Mouse (Mus musculus) megakaryocyte, embryonic 14.5 days (primary cell): ENCODE measurements at regions not wholly inside any gene's neighbourhood (a gene's known extent, or its start where the extent isn't known, plus 50 kb on each side); places are given as distances from the start of the nearest gene placed in this dataset.

Experiments
- H3K27me3 ChIP-seq: replicated peaks from 2 replicates; pipeline ENCODE3; 2012; ENCODE audit warnings: inconsistent platforms
- H3K36me3 ChIP-seq: replicated peaks from 2 replicates; pipeline ENCODE3; 2012; ENCODE audit warnings: low read length, inconsistent platforms, mixed read lengths
- H3K4me1 ChIP-seq: 2 replicates; pipeline ENCODE4 v1.6.1; 2012; ENCODE audit warnings: inconsistent platforms
- H3K4me3 ChIP-seq: replicated peaks from 2 replicates; pipeline ENCODE3; 2012; ENCODE audit warnings: moderate library complexity, mild to moderate bottlenecking, inconsistent platforms
- H3K9me3 ChIP-seq: 2 replicates; pipeline ENCODE4 v1.6.1; 2012; ENCODE audit warnings: inconsistent platforms
- FLI1 ChIP-seq: IDR thresholded peaks from 2 replicates; pipeline ENCODE4 v1.6.1; 2012; ENCODE audit warnings: low read length, inconsistent platforms, mixed read lengths
- GATA1 ChIP-seq: IDR thresholded peaks from 3 replicates; pipeline ENCODE4 v1.6.1; 2012; ENCODE audit warnings: mixed read lengths, low read length, inconsistent platforms, borderline replicate concordance

GRCm38 (mm10) chr6:107004406-107005120 is 204.7 kb upstream of the Crbn start:
- Histone ChIP-seq H3K27me3 (no peaks in the 10 kb centered on the region), H3K4me1 (peaks cover 4% of the 10 kb centered on the region; the same call in 1 of the 2 replicates), H3K36me3 (no peaks in the 10 kb centered on the region), H3K9me3 (no peaks in the 10 kb centered on the region), H3K4me3 (no peak overlapping the region)
- TF ChIP-seq FLI1, result no peak
- TF ChIP-seq GATA1, result no peak

GRCm38 (mm10) chr6:107010785-107011184 is 210.9 kb upstream of the Crbn start:
- Histone ChIP-seq H3K27me3 (no peaks in the 10 kb centered on the region), H3K9me3 (no peaks in the 10 kb centered on the region; the same call in 1 of the 2 replicates), H3K4me3 (no peak overlapping the region), H3K4me1 (no peaks in the 10 kb centered on the region; the same call in 1 of the 2 replicates), H3K36me3 (no peaks in the 10 kb centered on the region)
- no peak for TF ChIP-seq GATA1
- TF ChIP-seq FLI1, result no peak

GRCm38 (mm10) chr6:107012938-107013511 is 213.1 kb upstream of the Crbn start:
- no peaks in the 10 kb centered on the region; the same call in 1 of the 2 replicates for H3K9me3 ChIP-seq
- no peaks in the 10 kb centered on the region for H3K27me3 ChIP-seq
- H3K36me3 ChIP-seq, result no peaks in the 10 kb centered on the region
- no peak for TF ChIP-seq GATA1
- no peak for TF ChIP-seq FLI1
- no peaks in the 10 kb centered on the region for H3K4me1 ChIP-seq
- no peak overlapping the region for H3K4me3 ChIP-seq

- no peaks in the 10 kb centered on the region for H3K36me3 ChIP-seq
- no peak for TF ChIP-seq FLI1
- no peak for TF ChIP-seq GATA1
- no peaks in the 10 kb centered on the region for H3K4me1 ChIP-seq
- no peaks in the 10 kb centered on the region for H3K9me3 ChIP-seq
- H3K27me3 ChIP-seq, result no peaks in the 10 kb centered on the region
- H3K4me3 ChIP-seq, result no peak overlapping the region
These were observed 219.2 kb upstream of the Crbn start for GRCm38 (mm10) chr6:107019126-107019525.

- no peaks in the 10 kb centered on the region for H3K4me1 ChIP-seq
- no peaks in the 10 kb centered on the region for H3K9me3 ChIP-seq
- no peak overlapping the region for H3K4me3 ChIP-seq
- no peak for TF ChIP-seq FLI1
- TF ChIP-seq GATA1, result no peak
- no peaks in the 10 kb centered on the region for H3K27me3 ChIP-seq
- no peaks in the 10 kb centered on the region for H3K36me3 ChIP-seq
These were observed 245.3 kb upstream of the Crbn start for GRCm38 (mm10) chr6:107045177-107045576.

- Histone ChIP-seq H3K27me3 (no peaks in the 10 kb centered on the region), H3K9me3 (no peaks in the 10 kb centered on the region), H3K4me1 (no peaks in the 10 kb centered on the region), H3K4me3 (no peak overlapping the region), H3K36me3 (no peaks in the 10 kb centered on the region)
- TF ChIP-seq GATA1 (no peak), FLI1 (no peak)
These were observed 251.7 kb upstream of the Crbn start for GRCm38 (mm10) chr6:107051604-107052003.

GRCm38 (mm10) chr6:107052180-107052579 is 252.3 kb upstream of the Crbn start:
- Histone ChIP-seq H3K4me3 (no peak overlapping the region), H3K36me3 (no peaks in the 10 kb centered on the region), H3K9me3 (no peaks in the 10 kb centered on the region), H3K27me3 (no peaks in the 10 kb centered on the region), H3K4me1 (no peaks in the 10 kb centered on the region)
- TF ChIP-seq FLI1 (no peak), GATA1 (no peak)

- Histone ChIP-seq H3K4me1 (no peaks in the 10 kb centered on the region), H3K27me3 (no peaks in the 10 kb centered on the region), H3K36me3 (no peaks in the 10 kb centered on the region), H3K4me3 (no peak overlapping the region), H3K9me3 (no peaks in the 10 kb centered on the region)
- TF ChIP-seq GATA1 (no peak), FLI1 (no peak)
These were observed 259.3 kb upstream of the Crbn start for GRCm38 (mm10) chr6:107059001-107059765.

- Histone ChIP-seq H3K36me3 (no peaks in the 10 kb centered on the region), H3K4me3 (no peak overlapping the region), H3K27me3 (no peaks in the 10 kb centered on the region), H3K9me3 (no peaks in the 10 kb centered on the region), H3K4me1 (no peaks in the 10 kb centered on the region)
- TF ChIP-seq FLI1, result no peak
- TF ChIP-seq GATA1, result no peak
These were observed 263.1 kb upstream of the Crbn start for GRCm38 (mm10) chr6:107062886-107063565.
